Mouse (Mus musculus) neural tube, embryonic 15.5 days (tissue): ENCODE measurements around the gene Rpap1. TPM values are rescaled to one million over a fixed set of nuclear protein-coding genes. Genes with fewer than 3 reads are reported as not detected.

Source experiments
- ATAC-seq: fragments of 200-750 bp; cut with Nextera tagmentation; 2 replicates; pipeline ENCODE4 v1.8.0; 2017; ENCODE audit warnings: mild to moderate bottlenecking, moderate TSS enrichment, moderate library complexity; ENCODE audit not compliant: low FRiP score
- H3K27ac ChIP-seq: fragments of 300-500 bp; sonication (generic); replicated peaks from 2 replicates; pipeline ENCODE4 v1.5.1; 2015; ENCODE audit warnings: mild to moderate bottlenecking, inconsistent platforms
- H3K27me3 ChIP-seq: fragments of 300-500 bp; sonication (generic); replicated peaks from 2 replicates; pipeline ENCODE4 v1.6.1; 2015; ENCODE audit warnings: inconsistent platforms
- H3K36me3 ChIP-seq: fragments of 300-500 bp; sonication (generic); 2 replicates; pipeline ENCODE4 v1.6.1; 2015; ENCODE audit warnings: inconsistent platforms
- H3K4me1 ChIP-seq: fragments of 300-500 bp; sonication (generic); 2 replicates; pipeline ENCODE4 v1.6.1; 2015; ENCODE audit warnings: inconsistent platforms
- H3K4me2 ChIP-seq: fragments of 300-500 bp; sonication (generic); 2 replicates; pipeline ENCODE4 v1.6.1; 2015; ENCODE audit warnings: inconsistent platforms, mild to moderate bottlenecking, moderate library complexity
- H3K4me3 ChIP-seq: fragments of 300-500 bp; sonication (generic); replicated peaks from 2 replicates; pipeline ENCODE4 v1.5.1; 2015; ENCODE audit warnings: mild to moderate bottlenecking, inconsistent platforms
- H3K9ac ChIP-seq: fragments of 300-500 bp; sonication (generic); replicated peaks from 2 replicates; pipeline ENCODE4 v1.6.1; 2015; ENCODE audit warnings: mild to moderate bottlenecking, inconsistent platforms
- H3K9me3 ChIP-seq: fragments of 300-500 bp; sonication (generic); replicated peaks from 2 replicates; pipeline ENCODE4 v1.6.1; 2016; ENCODE audit warnings: inconsistent platforms
- WGBS: fragments of 180-500 bp; shearing (Covaris S2); methylation state at CpG from one replicate; pipeline ENCODE4 v1.1.7; 2015; ENCODE audit warnings: mixed read lengths; 5-methylcytosine and 5-hydroxymethylcytosine counted together
- polyA plus RNA-seq: library from polyadenylated mRNA; unstranded; fragments of >200 nt; fragmentation: Nextera tagmentation; extraction: Ambion mirVana; gene quantifications from 2 replicates; pipeline ENCODE4 v1.2.1, GENCODE M21; 2015

Gene Rpap1
- polyA plus RNA-seq, result 16.2 and 19.7 TPM in 2 replicates

GRCm38 (mm10) chr2:119787206-119787883, at the start of gene Rpap1:
Gene Rpap1, minus strand, starts transcription at chr2:119787537.
- under 1% methylated on average over 44 of the region's 44 CpGs for WGBS
- peak; percentile 96 for ATAC-seq
- Histone ChIP-seq H3K27me3 (0 out of 2 replicates have a peak, but pooled peaks cover 3% of the 10 kb centered on the region), H3K4me2 (peak within 1 kb of the TSS; percentile 79), H3K4me3 (peak within 1 kb of the TSS; percentile 68), H3K36me3 (peaks cover 9% of the 10 kb centered on the region), H3K27ac (peak within 1 kb of the TSS; percentile 92), H3K4me1 (peaks cover 15% of the 10 kb centered on the region), H3K9ac (peak within 1 kb of the TSS; percentile 63), H3K9me3 (no peaks in the 10 kb centered on the region)

- 93% methylated on average over 4 of the region's 4 CpGs for WGBS
- H3K27ac ChIP-seq, result no peak overlapping the region
Observed at GRCm38 (mm10) chr2:119834231-119834630, 46.9 kb upstream of the Rpap1 start.

GRCm38 (mm10) chr2:119830579-119830978, 43.2 kb upstream of the Rpap1 start:
- no peak overlapping the region for H3K4me2 ChIP-seq
- H3K9me3 ChIP-seq, result no peaks in the 10 kb centered on the region
- H3K4me3 ChIP-seq, result no peak overlapping the region
- ATAC-seq, result no peak
- H3K4me1 ChIP-seq, result no peaks in the 10 kb centered on the region
- no peaks in the 10 kb centered on the region for H3K27me3 ChIP-seq
- H3K9ac ChIP-seq, result no peak overlapping the region
- H3K27ac ChIP-seq, result no peak overlapping the region
- no peaks in the 10 kb centered on the region for H3K36me3 ChIP-seq
- 68% methylated on average over 2 of the region's 2 CpGs for WGBS

More at GRCm38 (mm10) chr2:119834231-119834630, 46.9 kb upstream of the Rpap1 start:
- Histone ChIP-seq H3K27me3 (no peaks in the 10 kb centered on the region), H3K9ac (no peak overlapping the region), H3K9me3 (no peaks in the 10 kb centered on the region), H3K4me2 (no peak overlapping the region), H3K36me3 (no peaks in the 10 kb centered on the region), H3K4me1 (no peaks in the 10 kb centered on the region), H3K4me3 (no peak overlapping the region)
- ATAC-seq, result no peak

- no peak for ATAC-seq
- Histone ChIP-seq H3K4me3 (no peak overlapping the region), H3K27ac (no peak overlapping the region), H3K4me1 (peaks cover 9% of the 10 kb centered on the region), H3K9me3 (no peaks in the 10 kb centered on the region), H3K9ac (no peak overlapping the region), H3K27me3 (no peaks in the 10 kb centered on the region), H3K4me2 (no peak overlapping the region), H3K36me3 (peaks cover 5% of the 10 kb centered on the region; the same call in 1 of the 2 replicates)
- WGBS, result 64% methylated on average over 9 of the region's 9 CpGs
Observed at GRCm38 (mm10) chr2:119821136-119821535, 33.8 kb upstream of the Rpap1 start.

- H3K9ac ChIP-seq, result no peak overlapping the region
- H3K36me3 ChIP-seq, result peaks cover 5% of the 10 kb centered on the region; the same call in 1 of the 2 replicates
- H3K27me3 ChIP-seq, result no peaks in the 10 kb centered on the region
- H3K27ac ChIP-seq, result no peak overlapping the region
- no peak for ATAC-seq
- no peaks in the 10 kb centered on the region for H3K9me3 ChIP-seq
- H3K4me2 ChIP-seq, result no peak overlapping the region
- H3K4me1 ChIP-seq, result peaks cover 20% of the 10 kb centered on the region
- WGBS, result 69% methylated on average over 9 of the region's 9 CpGs
- no peak overlapping the region for H3K4me3 ChIP-seq
Observed at GRCm38 (mm10) chr2:119818668-119819272, 31.4 kb upstream of the Rpap1 start.

- ATAC-seq, result peak; percentile 68
- peaks cover 20% of the 10 kb centered on the region for H3K4me1 ChIP-seq
- H3K4me3 ChIP-seq, result no peak overlapping the region
- H3K9me3 ChIP-seq, result no peaks in the 10 kb centered on the region
- H3K4me2 ChIP-seq, result no peak overlapping the region
- 0 out of 2 replicates have a peak overlapping the region, but pooled peaks have one; percentile 54 for H3K27ac ChIP-seq
- 82% methylated on average over 5 of the region's 5 CpGs for WGBS
- H3K9ac ChIP-seq, result no peak overlapping the region
- H3K36me3 ChIP-seq, result peaks cover 20% of the 10 kb centered on the region; the same call in 1 of the 2 replicates
- no peaks in the 10 kb centered on the region for H3K27me3 ChIP-seq
Observed at GRCm38 (mm10) chr2:119817047-119817446, 29.7 kb upstream of the Rpap1 start.

- 0 out of 2 replicates have a peak overlapping the region, but pooled peaks have one; percentile 54 for H3K27ac ChIP-seq
- no peak overlapping the region for H3K9ac ChIP-seq
- H3K9me3 ChIP-seq, result no peaks in the 10 kb centered on the region
- peaks cover 20% of the 10 kb centered on the region for H3K4me1 ChIP-seq
- H3K36me3 ChIP-seq, result peaks cover 24% of the 10 kb centered on the region; the same call in 1 of the 2 replicates
- no peak overlapping the region for H3K4me2 ChIP-seq
- no peaks in the 10 kb centered on the region for H3K27me3 ChIP-seq
- 0 out of 2 replicates have a peak, but pooled peaks have one; percentile 26 for ATAC-seq
- 91% methylated on average over 13 of the region's 13 CpGs for WGBS
- H3K4me3 ChIP-seq, result no peak overlapping the region
Observed at GRCm38 (mm10) chr2:119816611-119817010, 29.3 kb upstream of the Rpap1 start.

GRCm38 (mm10) chr2:119814376-119814933, 27.1 kb upstream of the Rpap1 start:
- Histone ChIP-seq H3K27ac (peak overlapping the region; percentile 33), H3K36me3 (peaks cover 43% of the 10 kb centered on the region; the same call in 1 of the 2 replicates), H3K9me3 (no peaks in the 10 kb centered on the region), H3K4me2 (no peak overlapping the region), H3K4me3 (no peak overlapping the region), H3K9ac (no peak overlapping the region), H3K4me1 (peaks cover 20% of the 10 kb centered on the region), H3K27me3 (no peaks in the 10 kb centered on the region)
- WGBS, result 56% methylated on average over 7 of the region's 7 CpGs
- ATAC-seq, result peak; percentile 32; the same call in 1 of the 2 replicates

GRCm38 (mm10) chr2:119811490-119812146, 24.3 kb upstream of the Rpap1 start:
- 90% methylated on average over 14 of the region's 14 CpGs for whole genome bisulfite sequencing

GRCm38 (mm10) chr2:119810890-119811289, 23.6 kb upstream of the Rpap1 start:
- Histone ChIP-seq H3K27ac (no peak overlapping the region), H3K36me3 (peaks cover 49% of the 10 kb centered on the region; the same call in 1 of the 2 replicates), H3K9me3 (no peaks in the 10 kb centered on the region), H3K4me3 (no peak overlapping the region), H3K4me1 (peaks cover 11% of the 10 kb centered on the region; the same call in 1 of the 2 replicates), H3K4me2 (no peak overlapping the region), H3K27me3 (no peaks in the 10 kb centered on the region), H3K9ac (no peak overlapping the region)
- WGBS, result 74% methylated on average over 12 of the region's 12 CpGs
- no peak for ATAC-seq

More at GRCm38 (mm10) chr2:119811490-119812146, 24.3 kb upstream of the Rpap1 start:
- peaks cover 43% of the 10 kb centered on the region; the same call in 1 of the 2 replicates for H3K36me3 ChIP-seq
- H3K27ac ChIP-seq, result no peak overlapping the region
- H3K27me3 ChIP-seq, result no peaks in the 10 kb centered on the region
- peaks cover 12% of the 10 kb centered on the region for H3K4me1 ChIP-seq
- ATAC-seq, result no peak
- H3K4me3 ChIP-seq, result no peak overlapping the region
- no peaks in the 10 kb centered on the region for H3K9me3 ChIP-seq
- no peak overlapping the region for H3K9ac ChIP-seq
- no peak overlapping the region for H3K4me2 ChIP-seq

GRCm38 (mm10) chr2:119808881-119809280, 21.5 kb upstream of the Rpap1 start:
- peaks cover 52% of the 10 kb centered on the region; the same call in 1 of the 2 replicates for H3K36me3 ChIP-seq
- H3K4me2 ChIP-seq, result no peak overlapping the region
- 35% methylated on average over 4 of the region's 4 CpGs for WGBS
- no peak overlapping the region for H3K27ac ChIP-seq
- H3K4me1 ChIP-seq, result peaks cover 18% of the 10 kb centered on the region
- H3K4me3 ChIP-seq, result no peak overlapping the region
- no peaks in the 10 kb centered on the region for H3K9me3 ChIP-seq
- no peak overlapping the region for H3K9ac ChIP-seq
- ATAC-seq, result no peak
- H3K27me3 ChIP-seq, result no peaks in the 10 kb centered on the region
